Mouse (Mus musculus) cortical plate, adult 2 months (tissue): ENCODE results near the gene Oasl1.

ENCODE experiments used
- CTCF ChIP-seq: fragments of 200-500 bp; IDR thresholded peaks from 2 replicates; pipeline ENCODE4 v1.5.1; 2011; ENCODE audit warnings: mild to moderate bottlenecking, control low read depth, low read length; ENCODE audit not compliant: insufficient read depth; ENCODE audit errors: extremely low read depth
- POLR2A ChIP-seq: fragments of 200-500 bp; IDR thresholded peaks from 2 replicates; pipeline ENCODE4 v1.6.1; 2011; ENCODE audit warnings: mild to moderate bottlenecking, low read length, control low read depth; ENCODE audit not compliant: insufficient read depth; ENCODE audit errors: extremely low read depth

DNA sequence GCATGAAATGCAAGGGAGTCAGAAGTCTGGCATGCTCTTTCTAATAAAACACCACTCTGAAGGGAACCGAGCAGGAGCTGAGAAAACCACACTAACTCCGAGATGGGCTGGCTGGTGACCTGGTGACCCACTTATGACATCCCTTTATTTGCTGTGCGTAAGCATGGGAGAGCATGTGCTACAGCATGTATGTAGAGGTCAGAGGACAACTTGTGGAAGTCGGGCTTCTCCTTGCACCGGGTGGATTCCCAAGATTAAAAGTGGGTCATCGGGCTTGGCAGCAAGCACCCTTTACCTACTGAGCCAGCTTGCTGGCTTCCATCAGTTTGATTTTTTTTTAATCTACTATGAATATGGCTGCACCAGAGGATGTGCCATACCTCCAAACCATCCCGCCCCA lies 45.6 kb upstream of the Oasl1 start:
- TF ChIP-seq CTCF (no peak), POLR2A (no peak)
